Mouse (Mus musculus): ENCODE measurements around the gene Grm6. TPM values are rescaled to one million over a fixed set of nuclear protein-coding genes. Genes with fewer than 3 reads are reported as not detected.

The Grm6 gene
- 0.29 TPM for polyA plus RNA-seq (2017; shearing (Covaris generic))

GRCm38 (mm10) chr11:50850177-50850735 lies at the start of gene Grm6:
TSS of gene Grm6 (plus strand) at chr11:50850685.

DNA sequence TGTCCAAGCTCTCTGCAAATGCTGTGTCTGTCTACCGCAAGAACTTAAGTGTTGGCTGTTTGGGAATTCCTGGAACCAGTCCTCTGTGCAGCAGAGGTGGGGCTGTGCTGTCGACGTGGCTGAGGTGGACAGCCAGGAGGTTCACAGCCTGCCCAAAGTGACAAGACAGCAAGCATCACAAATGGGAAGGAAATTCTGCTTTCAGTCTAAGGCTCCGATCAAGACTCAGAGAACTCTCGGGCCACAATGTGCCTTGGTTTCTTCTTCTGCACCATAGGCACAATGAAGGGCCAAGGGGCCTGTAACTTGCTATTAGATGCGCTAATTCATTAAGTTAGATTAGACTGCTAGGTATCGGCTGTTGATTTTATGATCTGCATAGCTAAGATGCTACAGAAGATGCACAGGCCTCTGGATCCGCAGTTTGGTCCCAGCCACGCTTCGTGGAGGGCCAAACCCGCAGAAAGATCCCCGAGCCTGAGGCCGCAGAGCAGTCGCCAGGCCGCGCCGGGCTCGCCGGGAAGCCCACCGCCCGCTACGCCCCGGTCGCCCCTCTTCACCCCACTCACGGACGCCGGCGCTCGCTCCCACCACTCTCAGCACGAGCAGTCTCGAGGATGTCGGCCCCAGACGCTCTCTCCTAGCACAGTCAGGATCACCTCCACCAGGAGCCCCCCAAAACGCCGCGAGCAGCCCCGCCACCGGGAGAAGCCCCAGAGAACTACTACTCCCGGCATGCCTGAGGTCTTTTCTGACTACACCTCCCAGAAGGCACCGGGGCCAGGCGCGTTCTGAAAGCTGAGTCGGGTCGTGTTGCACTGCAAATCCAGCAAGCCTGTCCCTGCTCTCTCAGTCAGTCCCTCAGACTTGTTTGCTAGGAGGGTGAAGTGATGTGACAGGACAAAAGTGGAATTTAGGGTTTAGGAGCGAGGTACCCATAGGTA lies 23.2 kb upstream of the Grm6 start, which contains the start of gene Zfp354c:
Gene Zfp354c (minus strand): TSS at position 715 of the 944 bp plus-strand sequence.

GRCm38 (mm10) chr11:50841023-50841735 lies 9.3 kb upstream of the Grm6 start, which contains the start of gene Zfp879:
TSS of gene Zfp879 (minus strand) at chr11:50841552.

DNA sequence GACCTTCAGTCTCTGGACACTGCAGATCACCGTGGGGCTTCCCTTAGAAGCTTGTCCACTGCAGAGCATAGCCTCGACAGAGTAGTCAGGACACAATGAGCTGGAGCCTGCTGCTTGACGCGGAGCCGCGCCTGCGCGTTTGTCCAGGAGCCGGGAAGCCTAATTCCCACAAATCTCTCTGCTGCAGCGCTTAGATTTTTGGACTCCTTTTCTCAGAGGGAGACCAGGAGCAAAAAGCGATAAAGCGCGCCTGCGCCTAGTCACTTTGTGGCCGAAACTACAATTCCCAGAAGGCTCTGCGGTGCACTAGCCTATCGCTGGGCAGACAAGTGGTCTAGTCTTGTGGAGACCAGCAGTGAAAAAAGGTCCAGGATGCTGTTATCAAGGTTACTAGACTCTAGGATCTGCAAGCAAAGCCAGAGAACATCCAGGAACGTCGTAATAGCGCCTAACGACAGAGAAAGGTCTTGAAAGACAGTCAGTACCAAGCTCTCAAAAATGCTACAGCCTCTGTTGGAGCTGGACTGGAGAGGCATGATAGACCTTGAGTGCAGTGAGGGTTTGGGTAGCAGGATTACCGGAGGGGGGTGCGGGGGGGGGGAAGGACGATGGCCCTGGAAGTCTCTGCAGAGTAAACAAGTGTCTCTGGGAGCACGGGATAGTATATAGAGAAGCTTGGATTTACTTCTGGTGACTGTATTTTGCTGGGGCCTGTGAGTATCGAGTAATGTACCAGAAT lies 37.1 kb downstream of the Grm6 start, which contains the start of gene Zfp454:
Gene Zfp454 (minus strand): TSS at position 262 of the 739 bp plus-strand sequence.

Other genes starting within 250 kb of the Grm6 start
- gene Adamts2, start 248.6 kb upstream of the Grm6 start, polyA plus RNA-seq (2017; shearing (Covaris generic)) = 0.27 TPM
- gene Zfp354c, start 23.0 kb upstream of the Grm6 start, polyA plus RNA-seq (2017; shearing (Covaris generic)) = 4.1 TPM
- not detected for gene Zfp879, start 9.1 kb upstream of the Grm6 start, polyA plus RNA-seq (2017; shearing (Covaris generic))
- not detected for gene Zfp454, start 37.0 kb downstream of the Grm6 start, polyA plus RNA-seq (2017; shearing (Covaris generic))
- gene Zfp2, start 65.5 kb downstream of the Grm6 start, polyA plus RNA-seq (2017; shearing (Covaris generic)) = not detected
- gene Zfp354b, start 80.9 kb downstream of the Grm6 start, polyA plus RNA-seq (2017; shearing (Covaris generic)) = not detected
- not detected for gene 4933414I15Rik, start 93.1 kb downstream of the Grm6 start, polyA plus RNA-seq (2017; shearing (Covaris generic))
- gene Prop1, start 103.1 kb downstream of the Grm6 start, polyA plus RNA-seq (2017; shearing (Covaris generic)) = not detected
- gene Olfr1378, start 115.8 kb downstream of the Grm6 start, polyA plus RNA-seq (2017; shearing (Covaris generic)) = not detected
- gene Olfr1377, start 131.3 kb downstream of the Grm6 start, polyA plus RNA-seq (2017; shearing (Covaris generic)) = not detected
- 0.76 TPM for gene Olfr51, start 152.9 kb downstream of the Grm6 start, polyA plus RNA-seq (2017; shearing (Covaris generic))
- gene Olfr54, start 163.6 kb downstream of the Grm6 start, polyA plus RNA-seq (2017; shearing (Covaris generic)) = 0.34 TPM
- not detected for gene Olfr1375, start 197.4 kb downstream of the Grm6 start, polyA plus RNA-seq (2017; shearing (Covaris generic))
- gene Zfp354a, start 208.6 kb downstream of the Grm6 start, polyA plus RNA-seq (2017; shearing (Covaris generic)) = 0.10 TPM

Data from effector memory CD4-positive, alpha-beta T cell, adult 7 months (primary cell).